Mouse (Mus musculus) CH12.LX (cell line): ENCODE measurements around the gene Alg5.

ENCODE experiments used
- BHLHE40 ChIP-seq: IDR thresholded peaks from 2 replicates; pipeline ENCODE4 v1.6.1; 2011; ENCODE audit warnings: mild to moderate bottlenecking, low read depth, low read length, improper control_type of control experiment
- CTCF ChIP-seq, 2 experiments: IDR thresholded peaks in 1 of 2; conservative IDR thresholded peaks in 1 of 2; 2 replicates each; pipeline ENCODE4 v1.5.1; 2011 to 2012; ENCODE audit warnings: low read depth in 2 of 2, low read length in 2 of 2, improper control_type of control experiment in 1 of 2, inconsistent platforms in 1 of 2, mild to moderate bottlenecking in 1 of 2, moderate library complexity in 1 of 2
- EP300 ChIP-seq: IDR thresholded peaks from 2 replicates; pipeline ENCODE4 v1.6.1; 2011; ENCODE audit warnings: low read length, improper control_type of control experiment
- GABPA ChIP-seq: IDR thresholded peaks from 2 replicates; pipeline ENCODE4 v1.6.1; 2012; ENCODE audit warnings: low read depth, low read length, improper control_type of control experiment, inconsistent platforms; ENCODE audit not compliant: insufficient replicate concordance
- KAT2A ChIP-seq: IDR thresholded peaks from 2 replicates; pipeline ENCODE4 v1.6.1; 2012; ENCODE audit warnings: low read length, improper control_type of control experiment, inconsistent platforms; ENCODE audit not compliant: insufficient replicate concordance
- MEF2A ChIP-seq: IDR thresholded peaks from 2 replicates; pipeline ENCODE4 v1.6.1; 2014; ENCODE audit warnings: low read depth, mild to moderate bottlenecking, inconsistent platforms, low read length, improper control_type of control experiment, borderline replicate concordance
- MXI1 ChIP-seq: IDR thresholded peaks from 2 replicates; pipeline ENCODE4 v1.6.1; 2011; ENCODE audit warnings: mild to moderate bottlenecking, low read depth, low read length, improper control_type of control experiment
- MYC ChIP-seq: IDR thresholded peaks from 2 replicates; pipeline ENCODE4 v1.6.1; 2011; ENCODE audit warnings: low read depth, mild to moderate bottlenecking, improper control_type of control experiment, low read length
- PAX5 ChIP-seq: IDR thresholded peaks from 2 replicates; pipeline ENCODE4 v1.6.1; 2012; ENCODE audit warnings: low read length, inconsistent platforms, mixed read lengths
- RCOR1 ChIP-seq: conservative IDR thresholded peaks from 2 replicates; pipeline ENCODE4 v1.6.1; 2012; ENCODE audit warnings: low read depth, mild to moderate bottlenecking, inconsistent platforms, low read length, improper control_type of control experiment
- TCF12 ChIP-seq: IDR thresholded peaks from 2 replicates; pipeline ENCODE4 v1.6.1; 2014; ENCODE audit warnings: low read depth, mild to moderate bottlenecking, inconsistent platforms, low read length, improper control_type of control experiment
- UBTF ChIP-seq: IDR thresholded peaks from 2 replicates; pipeline ENCODE4 v1.6.1; 2012; ENCODE audit warnings: low read depth, mild to moderate bottlenecking, inconsistent platforms, low read length, improper control_type of control experiment, moderate library complexity
- ZC3H11A ChIP-seq: IDR thresholded peaks from 2 replicates; pipeline ENCODE4 v1.6.1; 2012; ENCODE audit warnings: low read depth, mild to moderate bottlenecking, inconsistent platforms, low read length, improper control_type of control experiment
- ZNF384 ChIP-seq: IDR thresholded peaks from 2 replicates; pipeline ENCODE4 v1.6.1; 2012; ENCODE audit warnings: low read depth, low read length, improper control_type of control experiment, inconsistent platforms

- TF ChIP-seq MYC (no peak), MEF2A (no peak), EP300 (no peak), PAX5 (no peak), ZC3H11A (no peak), GABPA (no peak), CTCF (conservative IDR thresholded peaks at IDR 0.05 in 1 of 2, IDR thresholded peaks at IDR 0.05 in 1 of 2; ENCODE audit: low read depth in 2 of 2, low read length in 2 of 2) (no peak), MXI1 (no peak), KAT2A (no peak), UBTF (no peak), BHLHE40 (no peak), ZNF384 (no peak), RCOR1 (no peak), TCF12 (no peak)
Observed at GRCm38 (mm10) chr3:54756058-54756457, 20.7 kb downstream of the Alg5 start.
